Mouse (Mus musculus) gastrocnemius, adult 2 months (tissue): ENCODE data around the gene Gm11627. TPM values are rescaled to one million over a fixed set of nuclear protein-coding genes. Genes with fewer than 3 reads are reported as not detected.
"Not testable (repeated sequence)": the region's sequence is repeated elsewhere in the genome, so short reads cannot be mapped to it uniquely, and the experiment has no call there.

Source experiments
- DNase-seq: peaks from one replicate; pipeline ENCODE4 v3.0.0; 2022
- H3K27ac ChIP-seq: fragments of 200-600 bp; 2 replicates; pipeline ENCODE4 v1.8.1; 2022; ENCODE audit warnings: mild to moderate bottlenecking
- H3K4me3 ChIP-seq: fragments of 200-600 bp; 2 replicates; pipeline ENCODE4 v1.8.1; 2022; ENCODE audit warnings: mild to moderate bottlenecking, moderate library complexity
- CTCF ChIP-seq: fragments of 200-600 bp; IDR thresholded peaks from 2 replicates; pipeline ENCODE4 v1.8.1; 2022; ENCODE audit warnings: antibody characterized with exemption, mild to moderate bottlenecking, moderate library complexity
- intact Hi-C: fragments of 180-260 bp; cut with DNase I; formaldehyde crosslinking; loops from one replicate; pipeline ENCODE4 v1.15.1; 2025
- total RNA-seq, 2 experiments: library from RNA; stranded (reverse); gene quantifications; 2 replicates each; pipeline ENCODE4 v1.2.3; 2021

Gene Gm11627
- total RNA-seq, 2 experiments from 2014 or later: not detected

DNA sequence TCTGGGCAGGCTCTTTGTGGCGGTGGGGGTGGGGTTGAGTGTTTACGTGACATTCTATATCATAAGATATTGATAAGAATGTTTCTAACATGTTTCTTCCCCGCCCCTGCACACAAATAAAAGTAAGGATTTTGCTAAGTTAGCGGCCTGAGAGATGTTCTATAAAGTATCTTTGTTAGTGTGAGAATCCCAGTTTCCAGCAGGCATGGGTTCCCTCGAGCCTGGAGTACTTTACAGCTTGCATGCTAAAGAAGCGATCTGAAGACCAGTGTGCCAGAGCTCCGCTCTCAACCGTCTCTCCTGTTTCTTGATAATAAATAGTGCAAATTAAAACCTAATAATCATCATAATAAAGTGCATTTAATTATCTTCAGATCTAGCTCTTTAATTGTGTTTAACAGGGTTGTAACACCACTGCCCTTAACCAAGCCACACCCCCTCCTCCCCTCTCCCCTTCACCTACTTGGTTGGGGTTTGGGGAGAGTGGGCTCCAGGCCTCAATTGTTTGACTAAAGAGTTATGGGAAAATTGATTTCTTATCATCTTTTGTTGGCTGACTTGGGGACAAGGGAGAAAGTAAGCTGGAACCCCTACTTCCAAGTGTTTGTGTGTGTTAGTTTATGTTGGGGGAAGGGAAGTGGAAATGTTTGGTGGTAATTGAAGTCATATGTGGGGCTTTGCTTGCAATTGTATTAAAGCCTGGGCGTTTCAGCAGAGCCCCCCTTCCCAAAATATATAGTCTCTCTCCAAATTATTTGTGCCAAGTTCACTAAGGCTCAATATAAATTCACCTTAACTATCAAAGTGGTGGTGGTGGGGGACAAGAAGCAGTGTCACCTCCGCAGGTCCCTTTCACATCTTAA, 28.7 kb upstream of the Gm11627 start:
- intact Hi-C loops: no loop called here
- TF ChIP-seq CTCF: no peak
- no peak overlapping the region for H3K27ac ChIP-seq
- peak overlapping the region; percentile 93 for H3K4me3 ChIP-seq
- DNase-seq: no peak

DNA sequence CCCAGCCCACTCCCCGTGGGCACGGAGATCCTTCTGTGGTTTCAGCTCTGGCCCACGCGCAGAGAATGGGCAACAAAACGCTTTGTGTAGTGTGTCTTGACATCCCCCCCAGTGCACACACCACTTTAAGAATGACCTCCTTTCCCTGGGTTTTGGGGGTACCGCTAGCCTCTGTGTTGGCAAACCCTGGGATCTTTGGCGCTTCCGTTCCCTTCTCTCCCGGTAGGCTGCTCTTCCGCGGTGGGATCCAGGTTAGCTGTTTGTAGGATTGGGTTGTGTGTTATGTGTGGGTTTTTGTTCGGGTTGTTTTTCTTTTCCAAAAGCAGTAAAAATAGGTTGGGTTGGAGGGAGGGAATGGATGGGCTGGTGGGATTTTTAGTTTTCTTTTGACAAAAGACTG, 27.9 kb upstream of the Gm11627 start:
- Histone ChIP-seq H3K4me3 (peak overlapping the region; percentile 93), H3K27ac (peak overlapping the region; percentile 91)
- DNase-seq, intact Hi-C loops: not testable (repeated sequence)

DNA sequence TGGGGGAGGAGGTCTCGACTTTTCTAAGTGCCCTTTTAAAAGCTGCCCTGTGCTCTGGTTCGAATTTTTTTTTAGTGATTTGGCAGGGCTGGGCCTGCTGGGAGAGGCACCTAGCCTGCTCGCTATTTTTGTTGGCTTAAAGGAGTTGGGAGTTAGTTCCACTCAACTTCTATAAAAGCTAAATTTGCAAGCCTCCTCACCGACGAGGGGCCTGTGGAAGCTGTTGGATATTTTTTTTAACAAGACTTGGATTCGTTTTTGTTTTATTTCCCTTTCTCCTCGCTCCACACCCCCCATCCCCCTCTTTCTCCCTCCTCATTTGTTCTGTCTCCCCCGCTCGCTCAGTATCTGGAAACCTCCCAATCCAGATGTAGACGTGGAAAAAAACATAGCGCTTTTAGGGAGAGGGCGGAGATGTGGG, 27.5 kb upstream of the Gm11627 start:
- Histone ChIP-seq H3K4me3 (peak overlapping the region; percentile 93), H3K27ac (peak overlapping the region; percentile 91)
- no peak for TF ChIP-seq CTCF
- intact Hi-C loops: no loop called here
- DNase-seq: no peak

DNA sequence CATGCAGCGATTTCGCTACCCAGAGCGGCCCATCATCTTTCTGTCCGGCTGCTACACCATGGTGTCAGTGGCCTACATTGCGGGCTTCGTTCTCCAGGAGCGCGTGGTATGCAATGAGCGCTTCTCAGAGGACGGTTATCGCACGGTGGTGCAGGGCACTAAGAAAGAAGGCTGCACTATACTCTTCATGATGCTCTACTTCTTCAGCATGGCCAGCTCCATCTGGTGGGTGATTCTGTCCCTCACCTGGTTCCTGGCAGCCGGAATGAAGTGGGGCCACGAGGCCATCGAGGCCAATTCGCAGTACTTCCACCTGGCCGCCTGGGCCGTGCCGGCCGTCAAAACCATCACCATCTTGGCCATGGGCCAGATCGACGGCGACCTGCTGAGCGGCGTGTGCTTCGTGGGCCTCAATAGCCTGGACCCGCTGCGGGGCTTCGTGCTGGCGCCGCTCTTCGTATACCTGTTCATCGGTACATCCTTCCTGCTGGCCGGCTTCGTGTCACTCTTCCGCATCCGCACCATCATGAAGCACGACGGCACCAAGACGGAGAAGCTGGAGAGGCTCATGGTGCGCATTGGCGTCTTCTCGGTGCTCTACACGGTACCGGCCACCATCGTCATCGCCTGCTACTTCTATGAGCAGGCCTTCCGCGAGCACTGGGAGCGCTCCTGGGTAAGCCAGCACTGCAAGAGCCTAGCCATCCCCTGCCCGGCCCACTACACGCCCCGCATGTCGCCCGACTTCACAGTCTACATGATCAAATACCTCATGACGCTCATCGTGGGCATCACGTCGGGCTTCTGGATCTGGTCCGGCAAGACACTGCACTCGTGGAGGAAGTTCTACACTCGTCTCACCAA, 26.5 kb upstream of the Gm11627 start:
- Histone ChIP-seq H3K27ac (peak overlapping the region; percentile 91; the same call in 1 of the 2 replicates), H3K4me3 (peak overlapping the region; percentile 93)
- TF ChIP-seq CTCF: no peak
- DNase-seq: peak; percentile 47
- intact Hi-C loops: no loop called here

DNA sequence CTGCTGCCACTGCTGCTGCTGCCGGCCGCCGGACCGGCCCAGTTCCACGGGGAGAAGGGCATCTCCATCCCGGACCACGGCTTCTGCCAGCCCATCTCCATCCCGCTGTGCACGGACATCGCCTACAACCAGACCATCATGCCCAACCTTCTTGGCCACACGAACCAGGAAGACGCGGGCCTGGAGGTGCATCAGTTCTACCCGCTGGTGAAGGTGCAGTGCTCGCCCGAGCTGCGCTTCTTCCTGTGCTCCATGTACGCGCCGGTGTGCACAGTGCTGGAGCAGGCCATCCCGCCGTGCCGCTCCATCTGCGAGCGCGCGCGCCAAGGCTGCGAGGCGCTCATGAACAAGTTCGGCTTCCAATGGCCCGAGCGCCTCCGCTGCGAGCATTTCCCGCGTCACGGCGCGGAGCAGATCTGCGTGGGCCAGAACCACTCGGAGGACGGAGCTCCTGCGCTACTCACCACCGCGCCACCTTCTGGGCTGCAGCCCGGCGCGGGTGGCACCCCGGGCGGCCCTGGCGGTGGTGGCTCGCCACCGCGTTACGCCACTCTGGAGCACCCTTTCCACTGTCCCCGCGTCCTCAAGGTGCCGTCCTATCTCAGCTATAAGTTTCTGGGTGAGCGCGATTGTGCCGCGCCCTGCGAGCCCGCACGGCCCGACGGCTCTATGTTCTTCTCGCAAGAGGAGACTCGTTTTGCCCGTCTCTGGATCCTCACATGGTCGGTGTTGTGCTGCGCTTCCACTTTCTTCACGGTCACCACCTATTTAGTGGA, 25.7 kb upstream of the Gm11627 start:
- peak overlapping the region; percentile 93 for H3K4me3 ChIP-seq
- H3K27ac ChIP-seq: peak overlapping the region; percentile 91
- DNase-seq: peak; percentile 51
- intact Hi-C loops: loop anchor here (5.0 kb wide), 1 partner anchor 32 kb away; no protein-coding TSS in a partner anchor
- peak; percentile 49 for TF ChIP-seq CTCF

DNA sequence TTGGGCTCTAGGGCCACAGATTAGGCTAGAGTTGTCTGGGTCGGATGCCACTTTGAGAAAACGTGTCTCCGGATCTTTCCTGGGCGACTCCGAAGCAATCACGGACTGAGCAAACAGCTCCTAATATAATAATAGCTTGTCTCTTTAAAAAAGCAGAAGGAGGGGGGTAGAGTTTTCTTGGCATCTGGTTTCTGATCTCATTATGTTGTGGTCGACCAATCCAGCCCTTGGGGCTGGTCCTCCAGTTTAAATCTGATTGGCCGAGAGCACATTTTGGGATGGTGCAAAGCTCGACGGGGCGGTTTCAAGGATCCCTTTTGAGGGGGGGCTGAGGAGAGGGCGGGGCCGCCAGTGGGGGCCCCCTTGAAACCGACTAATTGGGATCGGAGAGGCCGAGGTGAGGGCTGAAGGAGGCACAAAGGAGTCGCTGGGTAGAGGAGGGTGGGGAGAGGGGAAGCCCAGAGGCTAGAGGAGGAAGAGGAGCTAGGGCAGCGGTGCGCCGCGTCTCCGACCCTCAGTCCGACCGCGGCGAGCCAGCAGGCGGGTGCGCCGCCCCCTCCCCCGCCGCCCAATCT, 24.8 kb upstream of the Gm11627 start, which contains the start of gene Fzd2:
Gene Fzd2 (plus strand): TSS at position 387 of the 575 bp plus-strand sequence.
- TF ChIP-seq CTCF: no peak
- peak within 1 kb of the TSS; percentile 93 for H3K4me3 ChIP-seq
- DNase-seq: peak; percentile 90
- H3K27ac ChIP-seq: peak within 1 kb of the TSS; percentile 91
- intact Hi-C loops: loop anchor here (5.0 kb wide), 1 partner anchor 33 kb away; no protein-coding TSS in a partner anchor

DNA sequence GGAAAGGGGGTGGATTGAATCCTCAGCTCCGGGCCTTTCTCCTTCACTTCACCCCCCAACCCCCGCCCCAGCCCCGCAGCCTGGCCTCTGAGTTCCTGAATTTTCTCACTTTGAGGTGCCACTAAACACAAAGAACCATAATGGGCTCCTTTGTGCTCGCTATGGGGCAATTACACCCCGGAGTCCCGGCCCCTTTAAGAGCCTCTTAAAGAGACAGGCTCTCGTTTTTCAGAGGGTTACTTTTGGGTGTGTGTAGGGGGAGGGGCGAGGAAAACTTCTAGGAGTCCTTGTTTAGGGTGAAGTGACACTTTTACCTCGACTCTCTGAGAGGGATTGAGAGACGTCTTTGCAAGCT, 24.2 kb upstream of the Gm11627 start:
- peak overlapping the region; percentile 93 for H3K4me3 ChIP-seq
- peak overlapping the region; percentile 91 for H3K27ac ChIP-seq
- intact Hi-C loops: loop anchor here (5.0 kb wide), 1 partner anchor 34 kb away; no protein-coding TSS in a partner anchor
- DNase-seq: peak; percentile 71
- no peak for TF ChIP-seq CTCF

DNA sequence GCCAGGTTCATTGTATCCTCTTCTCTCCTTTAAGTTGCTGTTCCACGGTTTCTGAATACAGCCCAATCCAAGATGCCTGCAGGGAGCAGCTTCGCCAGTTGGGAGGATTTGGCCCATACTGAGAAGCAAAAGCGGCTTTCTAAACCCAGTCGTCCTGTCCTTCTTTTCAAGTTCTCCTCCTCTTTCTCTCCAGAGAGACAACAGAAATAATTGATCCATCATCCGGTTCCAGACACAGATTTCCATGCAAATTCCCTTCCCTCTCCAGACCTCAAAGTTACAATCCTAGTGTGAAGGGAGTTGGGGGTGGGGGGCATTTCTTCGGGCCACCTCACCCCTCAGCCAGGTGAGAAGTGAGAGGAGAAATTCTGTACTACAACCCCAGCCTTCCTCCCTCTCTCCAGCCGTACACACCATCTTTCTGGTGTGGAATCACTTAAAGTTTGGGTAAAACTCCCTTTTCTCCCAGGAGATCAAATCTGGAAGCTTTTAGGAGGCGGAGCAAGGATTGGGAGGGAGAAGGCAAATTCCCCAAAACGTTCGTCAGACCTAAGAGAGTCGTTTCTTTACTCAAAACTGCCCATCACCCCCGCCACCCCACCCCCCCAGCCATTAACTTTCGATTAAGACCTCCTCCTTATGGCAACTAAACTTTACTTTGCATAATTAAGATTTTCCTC, 23.7 kb upstream of the Gm11627 start:
- Histone ChIP-seq H3K4me3 (peak overlapping the region; percentile 93), H3K27ac (peak overlapping the region; percentile 91)
- DNase-seq: peak; percentile 28
- intact Hi-C loops: loop anchor here (5.0 kb wide), 1 partner anchor 34 kb away; no protein-coding TSS in a partner anchor
- TF ChIP-seq CTCF: no peak

DNA sequence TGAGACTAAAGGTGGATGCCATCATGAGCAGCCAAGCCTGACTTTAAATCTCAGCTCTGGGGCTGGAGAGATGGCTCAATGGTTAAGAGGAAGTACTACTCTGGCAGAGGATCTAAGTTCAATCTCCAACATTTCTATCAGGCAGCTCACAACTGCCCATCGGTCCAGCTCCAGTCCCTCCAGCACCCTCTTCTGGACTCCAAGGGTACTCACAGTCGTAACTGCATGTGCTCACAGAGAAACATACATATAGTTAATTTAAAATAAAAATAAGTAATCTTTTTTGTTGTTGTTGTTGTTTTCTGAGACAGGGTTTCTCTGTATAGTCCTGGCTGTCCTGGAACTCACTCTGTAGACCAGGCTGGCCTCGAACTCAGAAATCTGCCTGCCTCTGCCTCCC, 20.7 kb upstream of the Gm11627 start:
- peak; percentile 35 for TF ChIP-seq CTCF
- no peak for DNase-seq
- H3K4me3 ChIP-seq: no peak overlapping the region
- H3K27ac ChIP-seq: no peak overlapping the region
- intact Hi-C loops: loop anchor here (5.0 kb wide), 1 partner anchor 37 kb away; no protein-coding TSS in a partner anchor

DNA sequence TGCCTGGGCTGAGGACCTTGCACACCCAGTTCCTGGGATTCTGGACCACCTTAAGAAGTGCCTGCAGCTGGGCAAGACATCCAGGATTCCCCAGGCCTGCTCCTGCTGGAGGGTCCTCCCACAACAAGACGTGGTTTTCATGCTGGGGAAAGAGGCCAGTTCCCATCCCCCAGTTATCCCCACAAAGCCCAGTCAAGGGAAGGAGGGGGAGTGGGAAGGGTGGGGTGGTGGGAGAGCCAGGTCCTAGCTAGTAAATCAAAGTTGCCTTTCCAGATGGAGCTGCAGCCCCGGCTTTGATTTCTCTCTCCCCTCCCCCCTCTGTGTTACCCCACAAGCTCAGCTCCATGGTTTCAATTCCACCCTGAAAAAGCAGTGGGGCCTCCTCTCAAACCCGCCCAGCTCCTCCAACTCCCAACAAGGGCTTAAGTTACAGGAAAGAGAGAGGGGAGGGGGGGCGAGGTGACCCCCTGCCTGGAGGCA, 16.1 kb upstream of the Gm11627 start:
- Histone ChIP-seq H3K4me3 (no peak overlapping the region), H3K27ac (no peak overlapping the region)
- TF ChIP-seq CTCF: no peak
- no peak for DNase-seq
- intact Hi-C loops: no loop called here

DNA sequence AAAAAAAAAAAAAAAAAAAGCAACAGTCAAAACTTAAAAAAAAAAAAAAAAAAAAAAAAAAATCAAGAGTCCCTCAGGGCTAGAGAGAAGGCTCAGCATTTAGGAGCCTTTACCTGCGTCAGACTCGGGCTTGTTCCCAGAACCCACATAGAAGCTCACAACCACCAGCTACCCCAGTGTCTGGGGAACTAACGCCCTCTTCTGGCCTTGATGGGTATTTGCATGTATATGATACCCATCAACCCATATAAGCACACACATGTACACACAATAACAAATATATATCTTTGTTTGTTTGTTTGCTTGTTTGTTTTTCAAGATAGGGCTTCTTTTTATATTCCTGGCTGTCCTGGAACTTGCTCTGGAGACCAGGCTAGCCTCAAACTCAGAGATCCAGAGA, 8.3 kb upstream of the Gm11627 start:
- TF ChIP-seq CTCF: no peak; the same call in 1 of the 2 replicates
- intact Hi-C loops: no loop called here
- DNase-seq: no peak
- Histone ChIP-seq H3K4me3 (no peak overlapping the region), H3K27ac (no peak overlapping the region)
